Mouse (Mus musculus): ENCODE data around the gene Fgf5. TPM values are rescaled to one million over a fixed set of nuclear protein-coding genes. Genes with fewer than 3 reads are reported as not detected.
A peak's percentile ranks its signal among the peaks of the same experiment; 100 is the strongest.

Gene Fgf5
- polyA plus RNA-seq, 1 experiment from 2014 or later: 1.8 TPM

GRCm38 (mm10) chr5:98283696-98284478, 29.9 kb downstream of the Fgf5 start:
- Histone ChIP-seq H3K27me3 (ENCODE audit: control insufficient read depth, insufficient read depth, low read length) (no peaks in the 10 kb centered on the region), H3K27ac (ENCODE audit: low read depth, low read length) (no peak overlapping the region), H3K9me3 (replicated peaks; ENCODE audit: control insufficient read depth, low read length) (no peaks in the 10 kb centered on the region), H3K9ac (ENCODE audit: low read depth, low read length) (no peak overlapping the region), H3K4me1 (ENCODE audit: control insufficient read depth, insufficient read depth, low read length) (0 out of 2 replicates have a peak, but pooled peaks cover 2% of the 10 kb centered on the region), H3K4me2 (peak overlapping the region; percentile 56), H3K36me3 (ENCODE audit: control insufficient read depth, insufficient read depth, low read length) (no peaks in the 10 kb centered on the region), H3K4me3 (ENCODE audit: low read depth, low read length) (no peak overlapping the region)
- 15% methylated on average over 17 of the region's 17 CpGs for WGBS (ENCODE audit: insufficient replicate concordance)
- no peak for ATAC-seq (replicated peaks; ENCODE audit: insufficient number of reproducible peaks, low FRiP score, low TSS enrichment)

- H3K4me2 ChIP-seq: no peak overlapping the region
- 76% methylated on average over 8 of the region's 8 CpGs for WGBS (ENCODE audit: insufficient replicate concordance)
- no peak overlapping the region for H3K4me3 ChIP-seq (ENCODE audit: low read depth, low read length)
- no peaks in the 10 kb centered on the region for H3K9me3 ChIP-seq (replicated peaks; ENCODE audit: control insufficient read depth, low read length)
- H3K27ac ChIP-seq (ENCODE audit: low read depth, low read length): no peak overlapping the region
- ATAC-seq (replicated peaks; ENCODE audit: insufficient number of reproducible peaks, low FRiP score, low TSS enrichment): no peak
- no peaks in the 10 kb centered on the region for H3K4me1 ChIP-seq (ENCODE audit: control insufficient read depth, insufficient read depth, low read length)
- H3K36me3 ChIP-seq (ENCODE audit: control insufficient read depth, insufficient read depth, low read length): no peaks in the 10 kb centered on the region
- peaks cover 15% of the 10 kb centered on the region for H3K27me3 ChIP-seq (ENCODE audit: control insufficient read depth, insufficient read depth, low read length)
- H3K9ac ChIP-seq (ENCODE audit: low read depth, low read length): no peak overlapping the region
Observed at GRCm38 (mm10) chr5:98290642-98291041, 36.7 kb downstream of the Fgf5 start.

- Histone ChIP-seq H3K9ac (ENCODE audit: low read depth, low read length) (no peak overlapping the region), H3K9me3 (replicated peaks; ENCODE audit: control insufficient read depth, low read length) (no peaks in the 10 kb centered on the region), H3K27ac (ENCODE audit: low read depth, low read length) (no peak overlapping the region), H3K4me1 (ENCODE audit: control insufficient read depth, insufficient read depth, low read length) (no peaks in the 10 kb centered on the region), H3K4me2 (peak overlapping the region; percentile 59), H3K4me3 (ENCODE audit: low read depth, low read length) (peak overlapping the region; percentile 26), H3K36me3 (ENCODE audit: control insufficient read depth, insufficient read depth, low read length) (no peaks in the 10 kb centered on the region), H3K27me3 (ENCODE audit: control insufficient read depth, insufficient read depth, low read length) (peaks cover 15% of the 10 kb centered on the region)
- ATAC-seq (replicated peaks; ENCODE audit: insufficient number of reproducible peaks, low FRiP score, low TSS enrichment): no peak
- WGBS (ENCODE audit: insufficient replicate concordance): 3% methylated on average over 19 of the region's 19 CpGs
Observed at GRCm38 (mm10) chr5:98292388-98293048, 38.5 kb downstream of the Fgf5 start.

- H3K4me2 ChIP-seq: peak overlapping the region; percentile 59
- WGBS (ENCODE audit: insufficient replicate concordance): under 1% methylated on average over 12 of the region's 12 CpGs
- H3K27me3 ChIP-seq (ENCODE audit: control insufficient read depth, insufficient read depth, low read length): peaks cover 15% of the 10 kb centered on the region
- no peak overlapping the region for H3K9ac ChIP-seq (ENCODE audit: low read depth, low read length)
- no peaks in the 10 kb centered on the region for H3K4me1 ChIP-seq (ENCODE audit: control insufficient read depth, insufficient read depth, low read length)
- H3K27ac ChIP-seq (ENCODE audit: low read depth, low read length): no peak overlapping the region
- peak overlapping the region; percentile 26 for H3K4me3 ChIP-seq (ENCODE audit: low read depth, low read length)
- H3K9me3 ChIP-seq (replicated peaks; ENCODE audit: control insufficient read depth, low read length): no peaks in the 10 kb centered on the region
- no peaks in the 10 kb centered on the region for H3K36me3 ChIP-seq (ENCODE audit: control insufficient read depth, insufficient read depth, low read length)
- ATAC-seq (replicated peaks; ENCODE audit: insufficient number of reproducible peaks, low FRiP score, low TSS enrichment): no peak
Observed at GRCm38 (mm10) chr5:98293049-98293715, 39.2 kb downstream of the Fgf5 start.

DNA sequence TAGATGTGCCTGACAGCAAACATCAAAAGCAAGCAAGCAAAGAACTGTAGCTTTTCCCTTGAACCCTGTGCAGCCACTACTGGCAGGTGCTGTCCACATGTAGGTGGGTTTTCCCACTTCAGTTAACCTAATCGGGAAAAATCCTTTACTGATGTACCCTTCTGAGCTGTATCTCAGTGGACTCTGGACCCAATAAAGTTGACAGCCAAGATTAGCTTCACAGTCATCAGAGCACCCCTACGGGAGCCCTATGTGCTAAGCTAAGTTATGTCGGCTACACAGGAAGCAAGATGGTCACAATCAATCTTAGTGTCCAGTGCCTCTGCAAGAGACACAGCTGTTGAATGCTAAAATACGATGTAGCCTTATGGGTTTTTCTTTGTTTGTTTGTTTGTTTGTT, 46.1 kb downstream of the Fgf5 start:
- H3K9ac ChIP-seq (ENCODE audit: low read depth, low read length): no peak overlapping the region
- no peak overlapping the region for H3K4me2 ChIP-seq
- ATAC-seq (replicated peaks; ENCODE audit: insufficient number of reproducible peaks, low FRiP score, low TSS enrichment): no peak
- no peaks in the 10 kb centered on the region for H3K27me3 ChIP-seq (ENCODE audit: control insufficient read depth, insufficient read depth, low read length)
- no peak overlapping the region for H3K4me3 ChIP-seq (ENCODE audit: low read depth, low read length)
- 79% methylated on average over 4 of the region's 4 CpGs for WGBS (ENCODE audit: insufficient replicate concordance)
- H3K36me3 ChIP-seq (ENCODE audit: control insufficient read depth, insufficient read depth, low read length): no peaks in the 10 kb centered on the region
- H3K27ac ChIP-seq (ENCODE audit: low read depth, low read length): no peak overlapping the region
- no peaks in the 10 kb centered on the region for H3K9me3 ChIP-seq (replicated peaks; ENCODE audit: control insufficient read depth, low read length)
- H3K4me1 ChIP-seq (ENCODE audit: control insufficient read depth, insufficient read depth, low read length): no peaks in the 10 kb centered on the region

GRCm38 (mm10) chr5:98305673-98306072, 51.7 kb downstream of the Fgf5 start:
- 63% methylated on average over 4 of the region's 4 CpGs for WGBS (ENCODE audit: insufficient replicate concordance)

DNA sequence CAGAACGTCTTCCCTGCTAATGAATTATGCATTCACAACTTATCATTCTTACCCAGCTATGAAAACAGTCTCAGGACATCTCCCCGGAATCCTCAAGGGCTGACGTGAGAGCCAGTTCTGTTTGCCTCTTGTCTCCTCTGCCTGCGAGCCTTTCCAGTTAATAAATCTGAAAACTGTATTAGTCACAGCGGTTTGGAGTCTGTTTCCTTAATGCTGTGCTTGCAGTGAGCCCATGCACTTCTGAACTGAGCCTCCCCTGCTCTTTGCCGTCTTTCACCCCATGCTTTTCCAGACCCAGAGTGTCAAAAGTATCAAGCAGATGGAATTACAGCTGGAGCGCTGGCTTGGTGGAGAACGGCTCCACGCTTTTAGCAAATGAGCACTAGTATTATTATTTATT, 52.5 kb downstream of the Fgf5 start:
- no peak for ATAC-seq (replicated peaks; ENCODE audit: insufficient number of reproducible peaks, low FRiP score, low TSS enrichment)
- Histone ChIP-seq H3K9me3 (replicated peaks; ENCODE audit: control insufficient read depth, low read length) (no peaks in the 10 kb centered on the region), H3K4me2 (no peak overlapping the region), H3K27me3 (ENCODE audit: control insufficient read depth, insufficient read depth, low read length) (no peaks in the 10 kb centered on the region), H3K9ac (ENCODE audit: low read depth, low read length) (no peak overlapping the region), H3K27ac (ENCODE audit: low read depth, low read length) (no peak overlapping the region), H3K4me3 (ENCODE audit: low read depth, low read length) (no peak overlapping the region), H3K4me1 (ENCODE audit: control insufficient read depth, insufficient read depth, low read length) (no peaks in the 10 kb centered on the region), H3K36me3 (ENCODE audit: control insufficient read depth, insufficient read depth, low read length) (no peaks in the 10 kb centered on the region)
- WGBS (ENCODE audit: insufficient replicate concordance): 58% methylated on average over 9 of the region's 9 CpGs

More at GRCm38 (mm10) chr5:98305673-98306072, 51.7 kb downstream of the Fgf5 start:
- H3K9me3 ChIP-seq (replicated peaks; ENCODE audit: control insufficient read depth, low read length): no peaks in the 10 kb centered on the region
- no peak overlapping the region for H3K4me3 ChIP-seq (ENCODE audit: low read depth, low read length)
- H3K27ac ChIP-seq (ENCODE audit: low read depth, low read length): no peak overlapping the region
- no peak overlapping the region for H3K9ac ChIP-seq (ENCODE audit: low read depth, low read length)
- H3K27me3 ChIP-seq (ENCODE audit: control insufficient read depth, insufficient read depth, low read length): no peaks in the 10 kb centered on the region
- no peaks in the 10 kb centered on the region for H3K4me1 ChIP-seq (ENCODE audit: control insufficient read depth, insufficient read depth, low read length)
- no peak for ATAC-seq (replicated peaks; ENCODE audit: insufficient number of reproducible peaks, low FRiP score, low TSS enrichment)
- no peaks in the 10 kb centered on the region for H3K36me3 ChIP-seq (ENCODE audit: control insufficient read depth, insufficient read depth, low read length)
- H3K4me2 ChIP-seq: no peak overlapping the region

DNA sequence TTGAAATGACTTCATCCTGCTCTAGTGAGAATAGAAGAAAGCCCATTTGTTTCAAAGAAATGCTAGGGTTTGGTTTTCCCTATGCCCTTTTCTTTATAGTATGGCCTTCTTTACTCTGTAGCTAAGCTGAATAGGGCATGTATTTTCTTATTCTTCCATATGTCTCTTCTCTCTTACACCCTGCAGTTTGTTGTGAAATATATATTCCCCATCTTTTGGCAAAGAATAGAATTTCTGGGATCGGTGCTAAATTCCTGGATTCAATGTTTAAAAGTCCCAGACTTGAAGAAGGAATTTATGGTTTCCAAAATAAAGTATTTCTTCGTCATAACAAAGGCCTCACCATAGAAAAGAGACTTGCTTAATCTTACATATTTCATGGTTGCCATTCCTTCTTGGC, 72.6 kb downstream of the Fgf5 start:
- no peak overlapping the region for H3K9ac ChIP-seq (ENCODE audit: low read depth, low read length)
- no peaks in the 10 kb centered on the region for H3K4me1 ChIP-seq (ENCODE audit: control insufficient read depth, insufficient read depth, low read length)
- no peak overlapping the region for H3K4me3 ChIP-seq (ENCODE audit: low read depth, low read length)
- H3K9me3 ChIP-seq (replicated peaks; ENCODE audit: control insufficient read depth, low read length): no peaks in the 10 kb centered on the region
- H3K4me2 ChIP-seq: no peak overlapping the region
- H3K27ac ChIP-seq (ENCODE audit: low read depth, low read length): no peak overlapping the region
- no peaks in the 10 kb centered on the region for H3K36me3 ChIP-seq (ENCODE audit: control insufficient read depth, insufficient read depth, low read length)
- no peaks in the 10 kb centered on the region for H3K27me3 ChIP-seq (ENCODE audit: control insufficient read depth, insufficient read depth, low read length)
- WGBS (ENCODE audit: insufficient replicate concordance): 80% methylated on average over 2 of the region's 2 CpGs
- ATAC-seq (replicated peaks; ENCODE audit: insufficient number of reproducible peaks, low FRiP score, low TSS enrichment): no peak

All from heart, embryonic 11.5 days (tissue).